Mouse (Mus musculus): Measurements from ENCODE around the gene Gm28048. TPM values are rescaled to one million over a fixed set of nuclear protein-coding genes. Genes with fewer than 3 reads are reported as not detected.

Gene Gm28048
- polyA plus RNA-seq, 1 experiment from 2014 or later: 3.4 TPM

- no peaks in the 10 kb centered on the region for H3K9me3 ChIP-seq (replicated peaks)
- H3K27ac ChIP-seq: no peak overlapping the region
- no peak overlapping the region for H3K4me2 ChIP-seq
- H3K9ac ChIP-seq: no peak overlapping the region
- H3K36me3 ChIP-seq (ENCODE audit: poor library complexity, severe bottlenecking): peaks cover 16% of the 10 kb centered on the region; the same call in 1 of the 2 replicates
- WGBS: 91% methylated on average over 4 of the region's 4 CpGs
- no peaks in the 10 kb centered on the region for H3K4me1 ChIP-seq
- ATAC-seq: no peak
- H3K27me3 ChIP-seq: no peaks in the 10 kb centered on the region
- no peak overlapping the region for H3K4me3 ChIP-seq
Observed at GRCm38 (mm10) chr11:22897642-22898041, 84.2 kb downstream of the Gm28048 start.

GRCm38 (mm10) chr11:22897127-22897526, 84.8 kb downstream of the Gm28048 start:
- H3K4me1 ChIP-seq: no peaks in the 10 kb centered on the region
- ATAC-seq: no peak
- peaks cover 16% of the 10 kb centered on the region; the same call in 1 of the 2 replicates for H3K36me3 ChIP-seq (ENCODE audit: poor library complexity, severe bottlenecking)
- H3K9ac ChIP-seq: no peak overlapping the region
- H3K27ac ChIP-seq: no peak overlapping the region
- H3K9me3 ChIP-seq (replicated peaks): no peaks in the 10 kb centered on the region
- 92% methylated on average over 4 of the region's 4 CpGs for WGBS
- H3K4me2 ChIP-seq: no peak overlapping the region
- H3K27me3 ChIP-seq: no peaks in the 10 kb centered on the region
- no peak overlapping the region for H3K4me3 ChIP-seq

DNA sequence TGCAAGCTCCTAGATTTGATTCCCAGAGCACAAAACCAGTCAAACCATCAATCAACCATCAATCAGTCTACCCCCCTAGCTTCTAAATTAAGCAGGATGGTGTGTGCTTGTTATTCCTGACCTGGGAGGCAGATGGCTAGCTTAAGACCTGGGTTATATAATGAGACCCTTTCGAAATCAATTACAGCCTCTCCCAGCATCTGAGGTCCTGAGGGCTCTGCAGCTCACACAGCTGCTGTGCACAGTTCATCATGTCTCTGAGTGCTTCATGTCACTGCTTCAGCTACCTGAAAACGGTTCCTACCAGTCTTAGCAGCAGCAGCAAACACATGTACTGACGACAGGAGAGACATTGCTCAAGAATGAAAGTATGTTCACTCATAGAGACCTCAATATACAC, 88.8 kb downstream of the Gm28048 start:
- Histone ChIP-seq H3K27ac (no peak overlapping the region), H3K4me2 (no peak overlapping the region), H3K27me3 (no peaks in the 10 kb centered on the region), H3K9ac (no peak overlapping the region), H3K9me3 (replicated peaks) (no peaks in the 10 kb centered on the region), H3K4me3 (no peak overlapping the region), H3K36me3 (ENCODE audit: poor library complexity, severe bottlenecking) (peaks cover under 1% of the 10 kb centered on the region; the same call in 1 of the 2 replicates), H3K4me1 (no peaks in the 10 kb centered on the region)
- WGBS: 68% methylated on average over 3 of the region's 3 CpGs
- no peak for ATAC-seq

DNA sequence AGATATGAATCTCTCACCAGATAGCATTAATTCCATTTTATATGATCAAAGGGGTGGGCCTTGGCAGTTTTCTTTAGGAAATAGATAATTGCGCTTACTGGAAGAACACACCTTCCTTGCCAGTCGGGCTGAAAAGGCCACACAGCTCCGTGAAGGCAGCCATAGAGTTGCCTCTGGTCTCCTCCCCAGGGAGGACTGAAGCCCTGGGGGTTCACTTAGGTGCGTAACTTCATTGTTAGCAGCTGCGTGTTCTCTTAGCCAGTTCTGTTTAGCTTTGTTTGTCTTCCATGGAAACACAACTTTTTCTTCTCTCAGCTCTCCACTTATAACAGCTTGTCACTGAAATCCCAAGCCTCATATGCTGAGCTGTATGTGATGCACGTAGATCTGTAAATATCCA, 89.4 kb downstream of the Gm28048 start:
- no peak overlapping the region for H3K4me2 ChIP-seq
- WGBS: 87% methylated on average over 6 of the region's 6 CpGs

GRCm38 (mm10) chr11:22891876-22892275, 90.0 kb downstream of the Gm28048 start:
- Histone ChIP-seq H3K36me3 (ENCODE audit: poor library complexity, severe bottlenecking) (no peaks in the 10 kb centered on the region), H3K4me1 (no peaks in the 10 kb centered on the region), H3K9ac (no peak overlapping the region), H3K27me3 (no peaks in the 10 kb centered on the region), H3K27ac (no peak overlapping the region), H3K9me3 (replicated peaks) (no peaks in the 10 kb centered on the region), H3K4me3 (no peak overlapping the region), H3K4me2 (no peak overlapping the region)
- WGBS: 92% methylated on average over 7 of the region's 7 CpGs
- ATAC-seq: no peak

More for the DNA sequence above, 89.4 kb downstream of the Gm28048 start:
- no peaks in the 10 kb centered on the region for H3K27me3 ChIP-seq
- no peak overlapping the region for H3K4me3 ChIP-seq
- H3K36me3 ChIP-seq (ENCODE audit: poor library complexity, severe bottlenecking): no peaks in the 10 kb centered on the region
- no peak overlapping the region for H3K27ac ChIP-seq
- no peak overlapping the region for H3K9ac ChIP-seq
- H3K9me3 ChIP-seq (replicated peaks): no peaks in the 10 kb centered on the region
- H3K4me1 ChIP-seq: no peaks in the 10 kb centered on the region
- no peak for ATAC-seq

DNA sequence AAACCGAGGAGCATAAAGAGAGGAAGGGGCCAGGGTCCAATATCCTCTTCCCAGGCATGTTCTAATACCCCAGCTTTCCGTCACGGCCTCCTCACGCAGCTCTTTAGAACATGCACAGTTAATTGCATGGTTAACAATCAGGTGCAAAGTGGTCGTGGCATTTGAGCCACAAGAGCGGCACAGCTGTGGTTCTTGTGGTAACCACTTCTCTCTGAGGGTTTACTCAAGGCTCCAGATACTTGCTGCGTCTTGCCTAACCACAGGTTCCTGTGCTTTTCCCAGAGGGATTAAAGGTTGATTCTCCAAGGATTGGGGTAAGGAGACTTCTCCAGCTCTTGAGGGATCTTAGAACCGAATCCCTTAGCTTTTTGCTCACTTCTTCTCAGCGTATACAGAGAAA, 90.6 kb downstream of the Gm28048 start:
- WGBS: 72% methylated on average over 9 of the region's 9 CpGs
- no peak for ATAC-seq

GRCm38 (mm10) chr11:22889224-22889623, 92.7 kb downstream of the Gm28048 start:
- H3K36me3 ChIP-seq (ENCODE audit: poor library complexity, severe bottlenecking): no peaks in the 10 kb centered on the region
- H3K9me3 ChIP-seq (replicated peaks): no peaks in the 10 kb centered on the region
- H3K9ac ChIP-seq: no peak overlapping the region
- WGBS: 92% methylated on average over 3 of the region's 3 CpGs
- no peak overlapping the region for H3K4me3 ChIP-seq
- H3K4me2 ChIP-seq: no peak overlapping the region
- no peak overlapping the region for H3K27ac ChIP-seq
- H3K4me1 ChIP-seq: no peaks in the 10 kb centered on the region
- H3K27me3 ChIP-seq: no peaks in the 10 kb centered on the region
- ATAC-seq: no peak

More for the DNA sequence above, 90.6 kb downstream of the Gm28048 start:
- H3K4me3 ChIP-seq: no peak overlapping the region
- no peak overlapping the region for H3K27ac ChIP-seq
- no peak overlapping the region for H3K9ac ChIP-seq
- H3K4me2 ChIP-seq: no peak overlapping the region
- no peaks in the 10 kb centered on the region for H3K9me3 ChIP-seq (replicated peaks)
- H3K4me1 ChIP-seq: no peaks in the 10 kb centered on the region
- H3K36me3 ChIP-seq (ENCODE audit: poor library complexity, severe bottlenecking): no peaks in the 10 kb centered on the region
- H3K27me3 ChIP-seq: no peaks in the 10 kb centered on the region

GRCm38 (mm10) chr11:22886991-22887390, 94.9 kb downstream of the Gm28048 start:
- Histone ChIP-seq H3K36me3 (ENCODE audit: poor library complexity, severe bottlenecking) (no peaks in the 10 kb centered on the region), H3K4me2 (no peak overlapping the region), H3K27me3 (no peaks in the 10 kb centered on the region), H3K4me3 (no peak overlapping the region), H3K27ac (no peak overlapping the region), H3K9me3 (replicated peaks) (no peaks in the 10 kb centered on the region), H3K9ac (no peak overlapping the region), H3K4me1 (no peaks in the 10 kb centered on the region)
- 95% methylated on average over 4 of the region's 4 CpGs for WGBS
- ATAC-seq: no peak

DNA sequence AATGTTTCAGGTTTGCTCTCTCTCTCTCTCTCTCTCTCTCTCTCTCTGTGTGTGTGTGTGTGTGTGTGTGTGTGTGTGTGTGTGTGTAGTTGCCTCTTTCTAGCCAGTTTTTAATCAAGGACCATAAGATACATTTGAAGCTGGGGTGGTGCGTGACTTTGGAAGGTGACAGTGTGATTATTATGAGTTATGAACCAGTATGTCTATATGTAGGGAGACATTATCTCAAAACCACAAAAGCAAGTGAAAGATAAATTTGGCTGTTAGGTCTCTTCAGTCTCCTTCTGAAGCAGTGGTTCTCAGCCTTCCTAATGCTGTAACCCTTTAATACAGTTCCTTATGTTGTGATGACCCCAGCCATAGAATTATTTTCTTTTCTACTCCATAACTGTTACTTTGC, 96.5 kb downstream of the Gm28048 start:
- Histone ChIP-seq H3K4me1 (no peaks in the 10 kb centered on the region), H3K9ac (no peak overlapping the region)
- 96% methylated on average over 1 of the region's 1 CpGs for WGBS

GRCm38 (mm10) chr11:22883676-22884075, 98.2 kb downstream of the Gm28048 start:
- Histone ChIP-seq H3K36me3 (ENCODE audit: poor library complexity, severe bottlenecking) (no peaks in the 10 kb centered on the region), H3K9ac (no peak overlapping the region), H3K4me2 (no peak overlapping the region), H3K27me3 (no peaks in the 10 kb centered on the region), H3K4me1 (no peaks in the 10 kb centered on the region), H3K4me3 (no peak overlapping the region), H3K9me3 (replicated peaks) (no peaks in the 10 kb centered on the region), H3K27ac (no peak overlapping the region)
- 84% methylated on average over 2 of the region's 2 CpGs for WGBS
- ATAC-seq: no peak

More for the DNA sequence above, 96.5 kb downstream of the Gm28048 start:
- Histone ChIP-seq H3K27me3 (no peaks in the 10 kb centered on the region), H3K27ac (no peak overlapping the region), H3K4me3 (no peak overlapping the region), H3K4me2 (no peak overlapping the region), H3K36me3 (ENCODE audit: poor library complexity, severe bottlenecking) (no peaks in the 10 kb centered on the region), H3K9me3 (replicated peaks) (no peaks in the 10 kb centered on the region)
- no peak for ATAC-seq

GRCm38 (mm10) chr11:22882926-22883325, 99.0 kb downstream of the Gm28048 start:
- H3K9me3 ChIP-seq (replicated peaks): no peaks in the 10 kb centered on the region
- H3K9ac ChIP-seq: no peak overlapping the region
- H3K4me1 ChIP-seq: no peaks in the 10 kb centered on the region
- H3K36me3 ChIP-seq (ENCODE audit: poor library complexity, severe bottlenecking): no peaks in the 10 kb centered on the region
- no peaks in the 10 kb centered on the region for H3K27me3 ChIP-seq
- H3K4me2 ChIP-seq: no peak overlapping the region
- no peak for ATAC-seq
- no peak overlapping the region for H3K4me3 ChIP-seq
- H3K27ac ChIP-seq: no peak overlapping the region

- no peaks in the 10 kb centered on the region for H3K36me3 ChIP-seq (ENCODE audit: poor library complexity, severe bottlenecking)
- H3K9ac ChIP-seq: no peak overlapping the region
- H3K27ac ChIP-seq: no peak overlapping the region
- H3K9me3 ChIP-seq (replicated peaks): no peaks in the 10 kb centered on the region
- H3K4me3 ChIP-seq: no peak overlapping the region
- WGBS: 69% methylated on average over 3 of the region's 3 CpGs
- H3K27me3 ChIP-seq: no peaks in the 10 kb centered on the region
- no peak for ATAC-seq
- no peaks in the 10 kb centered on the region for H3K4me1 ChIP-seq
- H3K4me2 ChIP-seq: no peak overlapping the region
Observed at GRCm38 (mm10) chr11:22880383-22881172, 101.3 kb downstream of the Gm28048 start.

- H3K9me3 ChIP-seq (replicated peaks): no peaks in the 10 kb centered on the region
- 95% methylated on average over 4 of the region's 4 CpGs for WGBS
- no peak for ATAC-seq
- no peak overlapping the region for H3K27ac ChIP-seq
- no peaks in the 10 kb centered on the region for H3K36me3 ChIP-seq (ENCODE audit: poor library complexity, severe bottlenecking)
- no peak overlapping the region for H3K4me3 ChIP-seq
- H3K4me2 ChIP-seq: no peak overlapping the region
- H3K27me3 ChIP-seq: no peaks in the 10 kb centered on the region
- H3K9ac ChIP-seq: no peak overlapping the region
- peaks cover 6% of the 10 kb centered on the region; the same call in 1 of the 2 replicates for H3K4me1 ChIP-seq
Observed at GRCm38 (mm10) chr11:22879645-22880044, 102.2 kb downstream of the Gm28048 start.
